Mouse (Mus musculus): ENCODE data around the gene Dst.

Dst gene

GRCm38 (mm10) chr1:34231041-34231440 lies 323.0 kb downstream of the Dst start:
- DNase-seq (ENCODE audit: low spot score in 2 of 2): no peak

- peak in 1 of 2 experiments; percentile 35 for DNase-seq (ENCODE audit: low spot score in 2 of 2)
Observed at GRCm38 (mm10) chr1:34236254-34236723, 328.3 kb downstream of the Dst start.

GRCm38 (mm10) chr1:34237211-34237610 lies 329.2 kb downstream of the Dst start:
- no peak for DNase-seq (ENCODE audit: low spot score in 2 of 2)

- DNase-seq (ENCODE audit: low spot score in 2 of 2): no peak
Observed at GRCm38 (mm10) chr1:34237689-34238091, 329.7 kb downstream of the Dst start.

- no peak for DNase-seq (ENCODE audit: low spot score in 2 of 2)
Observed at GRCm38 (mm10) chr1:34238231-34238630, 330.2 kb downstream of the Dst start.

- DNase-seq (ENCODE audit: low spot score in 2 of 2): no peak
Observed at GRCm38 (mm10) chr1:34244678-34245077, 336.7 kb downstream of the Dst start.

- no peak for DNase-seq (ENCODE audit: low spot score in 2 of 2)
Observed at GRCm38 (mm10) chr1:34245951-34246641, 338.1 kb downstream of the Dst start.

- DNase-seq (ENCODE audit: low spot score in 2 of 2): no peak
Observed at GRCm38 (mm10) chr1:34246642-34246987, 338.6 kb downstream of the Dst start.

- peak; percentile 7 to 9 for DNase-seq (ENCODE audit: low spot score in 2 of 2)
Observed at GRCm38 (mm10) chr1:34251137-34251536, 343.1 kb downstream of the Dst start.

- DNase-seq (ENCODE audit: low spot score in 2 of 2): no peak
Observed at GRCm38 (mm10) chr1:34252267-34252666, 344.2 kb downstream of the Dst start.

- no peak for DNase-seq (ENCODE audit: low spot score in 2 of 2)
Observed at GRCm38 (mm10) chr1:34253876-34254275, 345.9 kb downstream of the Dst start.

- DNase-seq (ENCODE audit: low spot score in 2 of 2): no peak
Observed at GRCm38 (mm10) chr1:34259898-34260297, 351.9 kb downstream of the Dst start.

- DNase-seq (ENCODE audit: low spot score in 2 of 2): no peak
Observed at GRCm38 (mm10) chr1:34261011-34261410, 353.0 kb downstream of the Dst start.

GRCm38 (mm10) chr1:34268520-34268919 lies 360.5 kb downstream of the Dst start:
- no peak for DNase-seq (ENCODE audit: low spot score in 2 of 2)

- DNase-seq (ENCODE audit: low spot score in 2 of 2): no peak
Observed at GRCm38 (mm10) chr1:34269578-34269977, 361.6 kb downstream of the Dst start.

GRCm38 (mm10) chr1:34273922-34274321 lies 365.9 kb downstream of the Dst start:
- DNase-seq (ENCODE audit: low spot score in 2 of 2): no peak

GRCm38 (mm10) chr1:34275787-34276186 lies 367.8 kb downstream of the Dst start:
- no peak for DNase-seq (ENCODE audit: low spot score in 2 of 2)

GRCm38 (mm10) chr1:34276756-34277155 lies 368.7 kb downstream of the Dst start:
- DNase-seq (ENCODE audit: low spot score in 2 of 2): no peak

- DNase-seq (ENCODE audit: low spot score in 2 of 2): no peak
Observed at GRCm38 (mm10) chr1:34277259-34277658, 369.2 kb downstream of the Dst start.

- no peak for DNase-seq (ENCODE audit: low spot score in 2 of 2)
Observed at GRCm38 (mm10) chr1:34283502-34283901, 375.5 kb downstream of the Dst start.

- no peak for DNase-seq (ENCODE audit: low spot score in 2 of 2)
Observed at GRCm38 (mm10) chr1:34284979-34285378, 377.0 kb downstream of the Dst start.

- no peak for DNase-seq (ENCODE audit: low spot score in 2 of 2)
Observed at GRCm38 (mm10) chr1:34287731-34288130, 379.7 kb downstream of the Dst start.

- no peak for DNase-seq (ENCODE audit: low spot score in 2 of 2)
Observed at GRCm38 (mm10) chr1:34288181-34288580, 380.2 kb downstream of the Dst start.

Measured in thymus, postnatal 10 days (tissue).